Mouse (Mus musculus) cerebellum, adult 11-12 months (tissue): ENCODE results near the gene Srsf9.
"Not testable (repeated sequence)": the region's sequence is repeated elsewhere in the genome, so short reads cannot be mapped to it uniquely, and the experiment has no call there.

Experiments used
- DNase-seq: peaks from one replicate; pipeline ENCODE4 v3.0.0; 2022

Gene Srsf9

GRCm38 (mm10) chr5:115374204-115374820 is 47.3 kb downstream of the Srsf9 start:
- no peak for DNase-seq

- no peak for DNase-seq
Measured at GRCm38 (mm10) chr5:115375436-115375835, 48.5 kb downstream of the Srsf9 start.

DNA sequence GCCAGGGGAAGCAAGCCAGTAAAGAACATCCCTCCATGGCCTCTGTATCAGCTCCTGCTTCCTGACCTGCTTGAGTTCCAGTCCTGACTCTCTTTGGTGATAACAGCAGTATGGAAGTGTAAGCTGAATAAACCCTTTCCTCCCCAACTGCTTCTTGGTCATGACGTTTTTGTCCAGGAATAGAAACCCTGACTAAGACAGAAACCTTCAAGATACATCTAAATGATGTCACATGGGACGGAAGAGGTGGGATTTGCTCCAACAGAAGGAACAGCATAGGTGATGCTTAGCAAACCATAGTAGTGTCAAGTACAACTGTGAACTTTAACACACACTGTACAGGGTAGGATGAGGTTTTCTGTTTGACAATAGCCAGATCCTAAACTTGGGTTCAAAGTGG is 51.9 kb downstream of the Srsf9 start:
- DNase-seq, result not testable (repeated sequence)
